Mouse (Mus musculus) left cerebral cortex, adult 18-20 months (tissue): ENCODE data around the gene Chd6. TPM values are rescaled to one million over a fixed set of nuclear protein-coding genes. Genes with fewer than 3 reads are reported as not detected.

ENCODE experiments used
- DNase-seq, 2 experiments: peaks; one replicate each; pipeline ENCODE4 v3.0.0; 2021 to 2022; ENCODE audit warnings: low spot score in 2 of 2, mixed read lengths in 1 of 2
- long read RNA-seq, 2 experiments: library from polyadenylated mRNA; stranded (forward); transcript quantifications; one replicate each; pipeline ENCODE4 v2.0.0; 2021
- total RNA-seq, 2 experiments: library from RNA; stranded (reverse); gene quantifications; 2 replicates each; pipeline ENCODE4 v1.2.3; 2021

Gene Chd6
- total RNA-seq = 10 to 100 TPM; 54.4 to 66.7 TPM
- long read RNA-seq, experiment 1, full-length matches to known transcripts = 1 of 21 reads
- long read RNA-seq, experiment 1, partial matches to known transcripts = 16 of 21 reads
- long read RNA-seq, experiment 1, other reads (novel, unspliced or antisense) = 4 of 21 reads
- long read RNA-seq, experiment 2, partial matches to known transcripts = 9 of 9 reads
- long read RNA-seq, experiment 2, other reads (novel, unspliced or antisense) = 0 of 9 reads

GRCm38 (mm10) chr2:161108933-161109371, at the start of gene Chd6:
TSS of gene Chd6 (minus strand) at chr2:161109075.
- DNase-seq = peak; percentile 99

GRCm38 (mm10) chr2:161150004-161150842, 41.3 kb upstream of the Chd6 start:
- no peak for DNase-seq

DNA sequence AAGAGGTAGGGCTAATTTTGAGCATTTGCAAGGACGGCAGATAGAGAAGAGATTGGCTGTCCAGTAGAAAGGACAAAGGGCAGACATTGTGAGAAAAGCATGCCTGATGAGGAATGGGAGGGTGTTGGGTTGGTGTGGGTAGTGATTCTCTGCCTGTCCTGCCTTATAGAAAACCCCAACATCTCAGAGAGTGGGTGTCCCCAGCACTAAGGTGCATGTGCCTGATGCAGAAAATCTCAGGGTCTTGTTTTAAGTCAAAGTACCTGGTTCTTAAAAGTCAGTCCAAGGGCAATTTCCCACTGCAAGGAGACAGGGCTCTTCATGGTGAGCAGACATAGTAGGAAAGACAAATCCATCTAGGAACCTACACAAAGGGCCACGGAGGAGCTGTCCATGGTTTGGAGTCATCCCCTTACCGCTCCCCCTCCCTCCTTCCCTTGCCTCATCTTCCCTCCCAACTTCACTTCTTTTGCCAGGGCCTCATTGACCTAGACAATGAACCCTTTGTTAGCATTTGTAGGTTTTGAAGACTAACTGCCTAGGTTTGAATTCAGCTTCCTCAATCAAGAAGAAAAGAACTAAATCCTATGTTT, 39.6 kb upstream of the Chd6 start:
- DNase-seq = no peak

GRCm38 (mm10) chr2:161147656-161148427, 39.0 kb upstream of the Chd6 start:
- DNase-seq = no peak

- no peak for DNase-seq
Measured at GRCm38 (mm10) chr2:161144799-161145198, 35.9 kb upstream of the Chd6 start.

DNA sequence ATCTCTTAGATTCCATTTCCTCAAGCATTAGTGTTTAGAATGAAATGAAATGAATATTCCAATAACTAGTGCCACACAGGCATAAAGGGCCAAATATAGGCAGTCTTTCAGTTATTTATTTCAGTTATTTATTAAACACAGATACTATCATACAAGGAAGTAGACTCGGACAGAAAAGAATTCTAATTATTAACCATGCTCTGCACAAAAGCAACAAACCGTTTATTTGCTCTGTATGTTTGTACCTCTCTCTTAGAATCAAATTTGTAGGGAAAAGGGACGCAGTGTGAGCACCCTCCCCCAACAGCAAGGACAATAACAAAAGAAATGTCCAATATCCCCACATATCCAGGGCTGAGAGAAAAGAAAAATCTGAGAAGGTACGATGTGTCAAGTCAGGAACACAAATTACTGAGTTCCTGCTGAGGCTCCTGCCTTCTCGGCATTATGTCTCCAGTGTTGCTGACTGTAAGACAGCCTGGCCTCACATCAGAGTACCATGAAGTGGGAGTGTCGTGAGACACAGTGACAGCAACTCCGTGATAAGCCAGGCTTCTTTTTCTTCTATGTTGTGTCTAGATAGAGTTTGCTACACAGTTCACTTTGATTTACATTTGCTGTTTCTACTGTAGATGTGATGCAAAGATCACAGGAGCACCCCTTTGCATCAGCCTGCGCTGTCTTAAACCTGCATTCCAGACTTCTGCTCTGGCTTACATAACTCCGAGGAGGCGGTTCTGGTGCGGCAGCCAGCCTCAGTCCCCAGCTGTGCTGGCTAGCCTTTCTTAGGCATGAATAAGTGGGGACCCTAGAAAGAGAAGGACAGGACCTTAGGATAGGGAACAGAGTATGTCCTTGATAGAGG, 30.0 kb upstream of the Chd6 start:
- DNase-seq = peak; percentile 49 to 63

GRCm38 (mm10) chr2:161136999-161137398, 28.1 kb upstream of the Chd6 start:
- no peak for DNase-seq

DNA sequence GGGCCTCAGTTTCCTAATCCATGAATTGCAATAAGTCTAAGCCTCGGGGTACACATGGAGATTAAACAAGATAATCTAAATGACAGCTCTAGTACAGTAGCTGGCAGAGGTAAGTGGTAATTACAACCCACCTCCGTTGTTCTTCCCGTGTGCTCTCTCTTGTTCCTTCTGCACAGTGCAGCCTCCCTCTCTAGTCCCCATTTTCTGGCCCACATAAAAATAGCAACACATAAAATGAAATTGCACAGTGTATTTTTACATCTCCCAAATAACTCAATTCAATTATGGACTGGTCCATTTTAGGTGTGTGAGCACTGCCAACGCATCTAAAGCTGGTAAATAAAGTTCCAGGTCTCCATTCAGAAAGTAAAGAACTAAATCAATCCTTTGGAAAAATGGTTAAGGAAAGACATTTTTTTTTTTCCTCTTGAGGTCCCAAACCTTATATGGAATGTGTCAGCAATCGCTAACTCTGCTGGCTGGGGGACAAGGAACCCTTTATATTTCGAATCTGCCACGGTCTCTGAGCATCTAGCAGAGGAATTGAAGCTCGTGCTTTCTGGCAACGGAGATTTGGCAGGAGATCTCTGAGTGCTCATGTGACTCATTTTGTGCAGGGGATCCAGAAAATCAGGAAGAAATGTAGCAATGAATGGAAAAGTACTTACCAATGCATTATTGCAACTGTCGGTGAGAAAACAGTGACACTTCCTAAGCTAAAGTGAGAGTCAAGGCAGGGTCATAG, 19.7 kb upstream of the Chd6 start:
- DNase-seq = peak; percentile 31 to 39

DNA sequence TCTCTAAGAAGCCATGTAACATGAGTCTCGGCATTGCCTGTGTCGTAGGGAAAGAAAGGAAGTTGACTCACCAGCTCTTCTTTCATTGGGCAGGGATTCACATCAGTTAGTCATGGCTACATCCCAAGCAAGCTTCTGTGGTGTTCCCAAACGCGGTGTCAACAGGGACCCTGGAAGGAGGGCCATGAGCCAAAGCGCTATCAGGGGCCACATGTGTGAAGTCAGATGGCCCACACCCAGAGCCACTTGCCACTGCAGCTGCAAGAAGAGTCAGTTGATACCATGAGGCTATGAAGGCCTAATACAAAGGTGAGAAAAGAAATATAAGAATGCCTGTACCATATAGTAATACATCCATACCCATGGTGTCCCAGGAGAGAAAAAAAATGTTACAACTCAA, 3.1 kb upstream of the Chd6 start:
- DNase-seq = no peak

DNA sequence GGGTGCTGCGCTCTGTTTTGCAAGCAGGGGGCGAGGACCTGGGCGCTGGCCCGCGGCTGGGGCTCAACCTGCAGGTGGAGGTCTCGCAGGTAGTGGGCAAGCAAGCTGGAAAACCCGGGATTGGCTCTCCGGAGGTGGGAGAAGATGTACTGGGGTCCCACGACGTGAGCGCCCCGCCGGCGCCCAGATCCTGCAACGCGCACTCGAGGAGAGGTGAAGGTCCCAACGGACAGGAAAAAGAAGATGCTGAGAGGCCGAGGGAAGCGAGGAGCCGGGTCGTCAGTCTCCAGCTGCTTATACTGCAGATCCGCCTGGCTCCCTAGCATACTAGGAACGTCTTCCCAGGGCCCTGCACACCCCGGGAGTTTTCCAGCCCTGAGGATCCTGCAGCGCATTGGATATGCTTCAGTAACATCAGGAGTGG, 535 bp upstream of the Chd6 start:
- peak in 1 of 2 experiments; percentile 48 for DNase-seq

DNA sequence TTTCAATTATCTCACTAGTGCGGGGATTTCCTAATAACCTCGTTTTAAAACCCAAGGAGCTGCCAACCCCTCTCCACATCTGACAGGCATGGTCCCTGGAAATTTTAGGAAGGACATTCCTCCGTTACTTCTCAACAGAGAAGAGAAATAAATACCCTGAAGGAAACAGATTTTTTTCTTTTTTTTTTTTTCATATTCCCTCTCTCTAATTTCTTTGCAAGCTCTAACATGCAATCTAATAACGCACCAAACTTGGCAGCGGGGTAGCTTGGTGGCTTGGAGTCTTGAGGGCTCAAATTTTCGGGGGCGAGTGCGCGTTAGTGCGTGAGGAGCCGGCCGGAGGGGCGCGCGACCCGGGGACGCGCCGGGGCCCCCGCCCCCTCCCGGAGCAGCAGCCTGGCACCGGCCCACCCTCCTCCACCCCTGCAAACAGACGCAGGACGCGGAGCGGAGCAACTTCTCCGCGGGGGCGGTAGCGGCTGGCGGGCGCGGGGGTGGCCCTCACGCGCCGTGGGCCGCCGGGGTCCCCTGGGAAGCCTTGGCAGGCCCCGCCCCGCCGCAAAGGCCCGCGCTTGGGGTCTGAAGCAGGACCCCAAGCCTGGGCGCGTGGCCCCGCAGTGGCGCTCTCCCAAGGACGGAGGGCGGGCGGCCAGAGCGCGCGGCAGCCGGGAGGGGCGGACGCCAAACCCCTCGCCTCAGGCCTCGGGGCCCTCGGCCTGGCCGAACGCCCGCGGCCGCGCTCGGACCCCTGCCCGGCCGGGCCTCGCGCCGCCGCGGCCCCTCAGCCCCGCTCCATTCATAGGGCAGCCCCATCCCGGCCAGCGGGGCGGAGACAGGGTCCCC, 569 bp downstream of the Chd6 start:
- peak; percentile 41 for DNase-seq

GRCm38 (mm10) chr2:161107236-161107635, 1.6 kb downstream of the Chd6 start:
- no peak for DNase-seq

DNA sequence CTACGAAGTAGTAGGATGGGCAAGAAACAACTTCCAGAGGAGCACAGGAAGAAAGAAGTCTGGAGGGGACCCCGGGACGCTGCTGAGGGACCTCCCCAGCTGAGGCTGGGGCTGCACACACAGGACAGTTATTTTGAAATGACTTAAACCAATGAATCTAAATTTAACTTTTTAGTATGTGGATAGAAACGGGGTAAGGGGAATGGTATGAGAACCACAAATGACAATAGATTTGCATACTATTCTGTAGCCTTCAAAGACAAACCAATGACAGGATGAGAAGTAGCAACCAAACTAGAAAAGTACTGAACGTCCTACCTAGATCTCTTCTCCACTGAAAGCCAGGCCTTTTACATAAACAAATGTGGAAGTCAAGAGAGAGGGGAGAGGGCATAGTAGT, 5.1 kb downstream of the Chd6 start:
- DNase-seq = no peak

DNA sequence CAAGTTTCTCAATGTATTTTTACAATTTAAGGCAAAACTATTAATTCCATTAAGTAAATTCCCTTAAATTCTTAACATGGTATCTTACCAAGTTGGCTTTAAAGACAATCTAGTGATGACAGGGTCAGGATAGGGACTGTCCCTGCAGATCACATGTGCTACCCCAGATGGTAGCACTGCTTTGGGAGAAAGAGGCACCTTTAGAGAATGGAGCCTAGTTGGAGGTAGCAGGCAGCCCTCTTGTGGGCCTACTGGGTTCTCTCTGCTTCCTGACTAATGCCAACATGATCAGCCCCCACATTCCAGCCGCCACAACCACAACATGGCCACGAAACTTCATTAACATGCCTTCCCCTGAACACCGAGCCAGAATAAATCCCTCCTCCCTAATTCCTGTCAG, 6.8 kb downstream of the Chd6 start:
- no peak for DNase-seq

- no peak for DNase-seq
Measured at GRCm38 (mm10) chr2:161097746-161098145, 11.1 kb downstream of the Chd6 start.

- no peak for DNase-seq
Measured at GRCm38 (mm10) chr2:161090746-161091405, 18.0 kb downstream of the Chd6 start.

- DNase-seq = no peak
Measured at GRCm38 (mm10) chr2:161090200-161090599, 18.7 kb downstream of the Chd6 start.

- no peak for DNase-seq
Measured at GRCm38 (mm10) chr2:161078590-161078989, 30.3 kb downstream of the Chd6 start.
